Mouse (Mus musculus) forebrain, embryonic 12.5 days (tissue): Measurements from ENCODE around the gene Clec2e. TPM values are rescaled to one million over a fixed set of nuclear protein-coding genes. Genes with fewer than 3 reads are reported as not detected.

Experiments used
- ATAC-seq: fragments of 200-750 bp; cut with Nextera tagmentation; 2 replicates; pipeline ENCODE4 v1.8.0; 2017; ENCODE audit warnings: moderate TSS enrichment; ENCODE audit not compliant: low FRiP score
- H3K27ac ChIP-seq: fragments of 300-500 bp; sonication (generic); 2 replicates; pipeline ENCODE4 v1.5.1; 2016; ENCODE audit warnings: mild to moderate bottlenecking
- H3K27me3 ChIP-seq: fragments of 300-500 bp; sonication (generic); 2 replicates; pipeline ENCODE4 v1.6.1; 2016; ENCODE audit warnings: mild to moderate bottlenecking
- H3K36me3 ChIP-seq: fragments of 300-500 bp; sonication (generic); replicated peaks from 2 replicates; pipeline ENCODE4 v1.6.1; 2016; ENCODE audit warnings: mild to moderate bottlenecking
- H3K4me1 ChIP-seq: fragments of 300-500 bp; sonication (generic); 2 replicates; pipeline ENCODE4 v1.6.1; 2016
- H3K4me2 ChIP-seq: fragments of 300-500 bp; sonication (generic); 2 replicates; pipeline ENCODE4 v1.6.1; 2016; ENCODE audit warnings: mild to moderate bottlenecking, moderate library complexity
- H3K4me3 ChIP-seq: fragments of 300-500 bp; sonication (generic); replicated peaks from 2 replicates; pipeline ENCODE4 v1.5.1; 2016; ENCODE audit warnings: mild to moderate bottlenecking
- H3K9ac ChIP-seq: fragments of 300-500 bp; sonication (generic); 2 replicates; pipeline ENCODE4 v1.6.1; 2016; ENCODE audit warnings: mild to moderate bottlenecking
- H3K9me3 ChIP-seq: fragments of 300-500 bp; sonication (generic); 2 replicates; pipeline ENCODE4 v1.6.1; 2016
- WGBS: fragments of 180-500 bp; shearing (Covaris S2); methylation state at CpG from one replicate; pipeline ENCODE4 v1.1.7; 2016; 5-methylcytosine and 5-hydroxymethylcytosine counted together
- polyA plus RNA-seq: library from polyadenylated mRNA; unstranded; fragments of >200 nt; fragmentation: Nextera tagmentation; extraction: Ambion mirVana; gene quantifications from 2 replicates; pipeline ENCODE4 v1.2.1, GENCODE M21; 2016

Gene Clec2e
- polyA plus RNA-seq, 1 experiment from 2014 or later: not detected

GRCm38 (mm10) chr6:129051086-129051485 is 49.6 kb downstream of the Clec2e start:
- Histone ChIP-seq H3K9me3 (no peaks in the 10 kb centered on the region), H3K9ac (no peak overlapping the region), H3K4me1 (peaks cover 4% of the 10 kb centered on the region), H3K27ac (no peak overlapping the region), H3K4me2 (no peak overlapping the region), H3K27me3 (no peaks in the 10 kb centered on the region), H3K4me3 (no peak overlapping the region), H3K36me3 (no peaks in the 10 kb centered on the region)
- 87% methylated on average over 3 of the region's 3 CpGs for WGBS
- no peak for ATAC-seq

- no peaks in the 10 kb centered on the region for H3K9me3 ChIP-seq
- ATAC-seq: peak; percentile 46; the same call in 1 of the 2 replicates
- H3K27ac ChIP-seq: no peak overlapping the region
- peak overlapping the region; percentile 41 for H3K4me3 ChIP-seq
- H3K4me1 ChIP-seq: peaks cover 4% of the 10 kb centered on the region
- H3K27me3 ChIP-seq: no peaks in the 10 kb centered on the region
- H3K4me2 ChIP-seq: peak overlapping the region; percentile 62
- 4% methylated on average over 8 of the region's 8 CpGs for WGBS
- no peaks in the 10 kb centered on the region for H3K36me3 ChIP-seq
- peak overlapping the region; percentile 45; the same call in 1 of the 2 replicates for H3K9ac ChIP-seq
These were observed 51.0 kb downstream of the Clec2e start for GRCm38 (mm10) chr6:129049596-129050251.

- H3K27ac ChIP-seq: no peak overlapping the region
- peak; percentile 93 for ATAC-seq
- H3K9me3 ChIP-seq: no peaks in the 10 kb centered on the region
- no peaks in the 10 kb centered on the region for H3K27me3 ChIP-seq
- peak overlapping the region; percentile 62 for H3K4me2 ChIP-seq
- peaks cover 4% of the 10 kb centered on the region for H3K4me1 ChIP-seq
- WGBS: under 1% methylated on average over 13 of the region's 13 CpGs
- no peaks in the 10 kb centered on the region for H3K36me3 ChIP-seq
- H3K4me3 ChIP-seq: peak overlapping the region; percentile 41
- peak overlapping the region; percentile 44 for H3K9ac ChIP-seq
These were observed 51.7 kb downstream of the Clec2e start for GRCm38 (mm10) chr6:129048857-129049473.

GRCm38 (mm10) chr6:129048381-129048780 is 52.3 kb downstream of the Clec2e start:
- Histone ChIP-seq H3K9me3 (no peaks in the 10 kb centered on the region), H3K9ac (no peak overlapping the region), H3K27me3 (no peaks in the 10 kb centered on the region), H3K4me2 (no peak overlapping the region), H3K36me3 (no peaks in the 10 kb centered on the region), H3K4me1 (peaks cover 4% of the 10 kb centered on the region), H3K4me3 (no peak overlapping the region), H3K27ac (no peak overlapping the region)
- 28% methylated on average over 4 of the region's 4 CpGs for WGBS
- ATAC-seq: no peak

GRCm38 (mm10) chr6:129045601-129046000 is 55.1 kb downstream of the Clec2e start, which contains the start of gene Klrb1f:
Klrb1f (plus strand) TSS chr6:129045901.
- no peak within 1 kb of the TSS for H3K27ac ChIP-seq
- no peaks in the 10 kb centered on the region for H3K36me3 ChIP-seq
- WGBS: 87% methylated on average over 2 of the region's 2 CpGs
- no peak for ATAC-seq
- no peak within 1 kb of the TSS for H3K4me3 ChIP-seq
- no peaks in the 10 kb centered on the region for H3K9me3 ChIP-seq
- H3K27me3 ChIP-seq: no peaks in the 10 kb centered on the region
- no peak within 1 kb of the TSS for H3K9ac ChIP-seq
- peaks cover 4% of the 10 kb centered on the region for H3K4me1 ChIP-seq
- H3K4me2 ChIP-seq: no peak within 1 kb of the TSS

GRCm38 (mm10) chr6:129042470-129042869 is 58.2 kb downstream of the Clec2e start:
- Histone ChIP-seq H3K36me3 (no peaks in the 10 kb centered on the region), H3K4me2 (no peak overlapping the region), H3K9me3 (no peaks in the 10 kb centered on the region), H3K4me1 (no peaks in the 10 kb centered on the region), H3K27ac (no peak overlapping the region), H3K27me3 (no peaks in the 10 kb centered on the region), H3K9ac (no peak overlapping the region), H3K4me3 (no peak overlapping the region)
- no peak for ATAC-seq

Other genes with a start within 250 kb of the Clec2e start
- 0.10 TPM in 1 of 2 replicates, not detected in the other for gene Clec2i, start 213.3 kb downstream of the Clec2e start, polyA plus RNA-seq
- gene BC035044, start 209.8 kb downstream of the Clec2e start, polyA plus RNA-seq: 0.17 and 0.43 TPM in 2 replicates
- not detected in 2 replicates for gene Clec2g, start 166.5 kb downstream of the Clec2e start, polyA plus RNA-seq
- not detected in 2 replicates for gene Klrb1f, start 55.0 kb downstream of the Clec2e start, polyA plus RNA-seq
- gene Clec2d, start 79.7 kb upstream of the Clec2e start, polyA plus RNA-seq: not detected in 2 replicates
- gene Cd69, start 174.5 kb upstream of the Clec2e start, polyA plus RNA-seq: not detected in 2 replicates
- not detected in 2 replicates for gene 4922502D21Rik, start 230.9 kb upstream of the Clec2e start, polyA plus RNA-seq
- 0.18 and 0.31 TPM in 2 replicates for gene Clec12a, start 241.8 kb upstream of the Clec2e start, polyA plus RNA-seq